Mouse (Mus musculus) MEL (cell line): ENCODE results near the gene 6330403K07Rik. TPM values are rescaled to one million over a fixed set of nuclear protein-coding genes. Genes with fewer than 3 reads are reported as not detected.
A peak's percentile ranks its signal among the peaks of the same experiment; 100 is the strongest.

Source experiments
- DNase-seq: peaks from one replicate; pipeline ENCODE4 v3.0.0; 2011; ENCODE audit warnings: low read depth, low spot score
- H3K27ac ChIP-seq: 2 replicates; pipeline ENCODE4 v1.5.1; 2012; ENCODE audit warnings: low read depth, mild to moderate bottlenecking, control low read depth, low read length, moderate library complexity; ENCODE audit not compliant: control insufficient read depth
- H3K27me3 ChIP-seq, 2 experiments: fragments of 150-350 bp in 1 of 2; sonication (generic) in 1 of 2; 2 replicates each; pipeline ENCODE4 v1.6.1; 2012; ENCODE audit warnings: low read length in 2 of 2, mild to moderate bottlenecking in 2 of 2, improper control_type of control experiment in 1 of 2, moderate library complexity in 1 of 2; ENCODE audit not compliant: insufficient read depth in 2 of 2, control insufficient read depth in 1 of 2
- H3K36me3 ChIP-seq, 2 experiments: 2 replicates each; pipeline ENCODE4 v1.6.1; 2012 to 2014; ENCODE audit warnings: low read length in 2 of 2, improper control_type of control experiment in 1 of 2, inconsistent platforms in 1 of 2, mild to moderate bottlenecking in 1 of 2; ENCODE audit not compliant: insufficient read depth in 2 of 2, control insufficient read depth in 1 of 2
- H3K4me1 ChIP-seq, 2 experiments: fragments of 150-350 bp in 1 of 2; sonication (generic) in 1 of 2; 2 replicates each; pipeline ENCODE4 v1.6.1; 2012; ENCODE audit warnings: low read length in 2 of 2, improper control_type of control experiment in 1 of 2, mild to moderate bottlenecking in 1 of 2; ENCODE audit not compliant: insufficient read depth in 2 of 2, control insufficient read depth in 1 of 2
- H3K4me3 ChIP-seq, 2 experiments: fragments of 150-350 bp in 1 of 2; sonication (generic) in 1 of 2; 2 replicates each; pipeline ENCODE4 v1.5.1; 2012; ENCODE audit warnings: low read depth in 2 of 2, low read length in 2 of 2, mild to moderate bottlenecking in 2 of 2, moderate library complexity in 2 of 2, control low read depth in 1 of 2, improper control_type of control experiment in 1 of 2; ENCODE audit not compliant: control insufficient read depth in 1 of 2, insufficient read depth in 1 of 2
- H3K79me2 ChIP-seq: 2 replicates; pipeline ENCODE4 v1.6.1; 2012; ENCODE audit warnings: mild to moderate bottlenecking, low read length, moderate library complexity; ENCODE audit not compliant: control insufficient read depth, poor library complexity, insufficient read depth
- H3K9ac ChIP-seq: 2 replicates; pipeline ENCODE4 v1.6.1; 2012; ENCODE audit warnings: low read depth, mild to moderate bottlenecking, control low read depth, low read length, moderate library complexity; ENCODE audit not compliant: control insufficient read depth, poor library complexity, severe bottlenecking
- H3K9me3 ChIP-seq: fragments of 150-350 bp; sonication (generic); replicated peaks from 2 replicates; pipeline ENCODE4 v1.6.1; 2012; ENCODE audit warnings: mild to moderate bottlenecking, low read length, improper control_type of control experiment, moderate library complexity; ENCODE audit not compliant: insufficient read depth
- CHD1 ChIP-seq: IDR thresholded peaks from 2 replicates; pipeline ENCODE4 v1.6.1; 2012; ENCODE audit warnings: low read depth, mild to moderate bottlenecking, inconsistent platforms, low read length, improper control_type of control experiment
- CHD2 ChIP-seq: IDR thresholded peaks from 2 replicates; pipeline ENCODE4 v1.6.1; 2011; ENCODE audit warnings: low read length, improper control_type of control experiment
- CTCF ChIP-seq, 3 experiments: IDR thresholded peaks in 2 of 3; conservative IDR thresholded peaks in 1 of 3; 2 replicates each; pipeline ENCODE4 v1.5.1; 2011 to 2012; ENCODE audit warnings: low read length in 3 of 3, low read depth in 2 of 3, mild to moderate bottlenecking in 2 of 3, improper control_type of control experiment in 1 of 3, inconsistent platforms in 1 of 3, mixed read lengths in 1 of 3, moderate library complexity in 1 of 3; ENCODE audit not compliant: control insufficient read depth in 1 of 3, insufficient read depth in 1 of 3, poor library complexity in 1 of 3, severe bottlenecking in 1 of 3
- ELF1 ChIP-seq: IDR thresholded peaks from 2 replicates; pipeline ENCODE4 v1.6.1; 2014; ENCODE audit warnings: low read depth, mild to moderate bottlenecking, inconsistent platforms, low read length, improper control_type of control experiment, moderate library complexity
- EP300 ChIP-seq, 2 experiments: IDR thresholded peaks; 2 replicates each; pipeline ENCODE4 v1.6.1; 2011; ENCODE audit warnings: improper control_type of control experiment in 2 of 2, low read length in 2 of 2, low read depth in 1 of 2, mild to moderate bottlenecking in 1 of 2
- HCFC1 ChIP-seq: IDR thresholded peaks from 2 replicates; pipeline ENCODE4 v1.6.1; 2012; ENCODE audit warnings: low read depth, mild to moderate bottlenecking, inconsistent platforms, low read length, improper control_type of control experiment, moderate library complexity
- MAX ChIP-seq: IDR thresholded peaks from 2 replicates; pipeline ENCODE4 v1.6.1; 2011; ENCODE audit warnings: low read length, improper control_type of control experiment
- MAZ ChIP-seq: IDR thresholded peaks from 2 replicates; pipeline ENCODE4 v1.6.1; 2012; ENCODE audit warnings: low read depth, mild to moderate bottlenecking, inconsistent platforms, low read length, improper control_type of control experiment
- MXI1 ChIP-seq: IDR thresholded peaks from 2 replicates; pipeline ENCODE4 v1.6.1; 2011; ENCODE audit warnings: mild to moderate bottlenecking, low read depth, low read length, improper control_type of control experiment
- MYB ChIP-seq: IDR thresholded peaks from 2 replicates; pipeline ENCODE4 v1.6.1; 2011; ENCODE audit warnings: mild to moderate bottlenecking, low read depth, low read length, improper control_type of control experiment
- MYC ChIP-seq: IDR thresholded peaks from 2 replicates; pipeline ENCODE4 v1.6.1; 2011; ENCODE audit warnings: low read depth, mild to moderate bottlenecking, low read length, improper control_type of control experiment, moderate library complexity
- NRF1 ChIP-seq: IDR thresholded peaks from 2 replicates; pipeline ENCODE4 v1.6.1; 2014; ENCODE audit warnings: low read depth, mild to moderate bottlenecking, inconsistent platforms, low read length, improper control_type of control experiment, moderate library complexity; ENCODE audit not compliant: poor library complexity, insufficient read depth, severe bottlenecking
- POLR2A ChIP-seq, 2 experiments: IDR thresholded peaks; 2 replicates each; pipeline ENCODE4 v1.6.1; 2011 to 2012; ENCODE audit warnings: low read length in 2 of 2, mild to moderate bottlenecking in 2 of 2, control low read depth in 1 of 2, improper control_type of control experiment in 1 of 2, low read depth in 1 of 2, moderate library complexity in 1 of 2; ENCODE audit not compliant: control insufficient read depth in 1 of 2, insufficient read depth in 1 of 2, poor library complexity in 1 of 2
- SMC3 ChIP-seq: IDR thresholded peaks from 2 replicates; pipeline ENCODE4 v1.6.1; 2011; ENCODE audit warnings: low read depth, low read length, improper control_type of control experiment
- TBP ChIP-seq: IDR thresholded peaks from 2 replicates; pipeline ENCODE4 v1.8.0; 2011; ENCODE audit warnings: low read depth, low read length, improper control_type of control experiment
- USF1 ChIP-seq: IDR thresholded peaks from 2 replicates; pipeline ENCODE4 v1.6.1; 2014; ENCODE audit warnings: low read depth, mild to moderate bottlenecking, inconsistent platforms, low read length, improper control_type of control experiment, moderate library complexity
- USF2 ChIP-seq, 2 experiments: IDR thresholded peaks; 2 replicates each; pipeline ENCODE4 v1.6.1; 2011 to 2012; ENCODE audit warnings: improper control_type of control experiment in 2 of 2, low read length in 2 of 2, borderline replicate concordance in 1 of 2, inconsistent platforms in 1 of 2, low read depth in 1 of 2, mild to moderate bottlenecking in 1 of 2; ENCODE audit not compliant: insufficient read depth in 1 of 2
- ZC3H11A ChIP-seq: IDR thresholded peaks from 2 replicates; pipeline ENCODE4 v1.6.1; 2012; ENCODE audit warnings: low read depth, mild to moderate bottlenecking, inconsistent platforms, low read length, improper control_type of control experiment
- ZKSCAN1 ChIP-seq: IDR thresholded peaks from 2 replicates; pipeline ENCODE4 v1.6.1; 2012; ENCODE audit warnings: low read depth, mild to moderate bottlenecking, inconsistent platforms, low read length, improper control_type of control experiment, moderate library complexity
- polyA plus RNA-seq, 2 experiments: library from polyadenylated mRNA; stranded (reverse) in 1 of 2; unstranded in 1 of 2; fragments of >175 nt in 1 of 2; fragments of >200 nt in 1 of 2; gene quantifications; 2 replicates each; pipeline versions ENCODE4 v1.2.1 to v1.2.4; 2012; ENCODE audit warnings: low replicate concordance in 2 of 2, low read depth in 1 of 2; ENCODE audit not compliant: insufficient read length in 2 of 2, insufficient read depth in 1 of 2, missing spikeins in 1 of 2
- total RNA-seq: library from RNA; depleted of rRNA; stranded (reverse); fragments of 300-350 nt; gene quantifications from 2 replicates; pipeline ENCODE4 v1.2.3, GENCODE M21; 2012

Gene 6330403K07Rik
- total and polyA plus RNA-seq, 3 experiments: 0.15 to 0.82 TPM; not detected in 1

DNA sequence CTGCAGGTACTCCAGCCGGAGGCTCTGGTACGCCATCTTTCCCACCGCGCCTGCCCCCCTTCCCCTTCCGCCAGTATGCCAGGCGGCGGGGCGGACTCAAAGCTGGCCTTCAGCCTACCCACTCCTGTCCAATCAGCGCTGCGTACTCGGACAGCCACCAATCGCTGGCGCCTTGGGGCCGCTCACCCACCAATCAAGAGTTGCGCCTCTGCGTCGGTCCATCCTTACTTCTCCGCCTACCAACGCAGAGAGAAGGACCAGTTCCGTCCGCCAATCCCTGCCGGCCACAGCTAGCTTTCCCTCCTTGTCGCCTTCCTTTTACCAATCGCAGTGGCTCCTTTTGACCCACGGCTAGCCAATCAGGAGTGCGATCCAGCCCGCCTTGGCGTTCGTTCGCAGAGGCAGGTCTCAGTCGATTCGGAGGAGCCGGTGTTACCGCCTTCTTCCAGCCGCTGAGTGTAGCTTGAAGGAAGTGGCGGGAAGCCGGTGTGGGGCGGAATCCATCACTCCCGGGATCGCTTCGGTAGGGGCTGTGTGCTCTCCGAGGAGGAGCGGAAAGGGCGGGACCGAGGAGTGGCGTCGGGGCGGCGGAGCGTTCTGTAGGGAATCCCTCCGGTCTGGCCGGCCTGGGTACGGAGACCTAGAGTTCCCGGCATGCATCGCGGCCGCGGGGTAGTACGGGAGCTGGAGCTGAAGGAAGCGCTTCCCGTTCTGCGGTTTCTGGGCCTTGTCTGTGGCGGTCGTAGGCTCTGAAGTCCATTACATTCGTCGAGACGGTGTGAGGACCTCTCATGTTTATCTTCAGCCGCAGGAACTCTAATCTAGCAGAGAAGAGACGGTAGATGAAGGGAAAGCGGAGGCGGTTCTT is 13.9 kb downstream of the 6330403K07Rik start, which contains the start of the genes Mis12 and Derl2 (continued):
- peak; percentile 67 for TF ChIP-seq TBP
- TF ChIP-seq CHD1: no peak
- TF ChIP-seq SMC3: no peak
- peak; percentile 0 to 95; a peak in 3 of 4 replicates for TF ChIP-seq POLR2A (IDR thresholded peaks at IDR 0.05; ENCODE audit: control insufficient read depth in 1 of 2, insufficient read depth in 1 of 2, low read depth in 1 of 2, low read length in 2 of 2, poor library complexity in 1 of 2)
- no peak for TF ChIP-seq MYB
- no peak for TF ChIP-seq ZC3H11A
- peak; percentile 64 for TF ChIP-seq NRF1
- TF ChIP-seq USF1: no peak
- TF ChIP-seq CHD2: peak; percentile 94
- TF ChIP-seq MAZ: 0 out of 2 replicates have a peak, but pooled peaks have one; percentile 48
- no peak for TF ChIP-seq CTCF (IDR thresholded peaks at IDR 0.05 in 2 of 3, conservative IDR thresholded peaks at IDR 0.05 in 1 of 3; ENCODE audit: control insufficient read depth in 1 of 3, insufficient read depth in 1 of 3, low read depth in 2 of 3, low read length in 3 of 3, poor library complexity in 1 of 3, severe bottlenecking in 1 of 3)
- peak in 1 of 2 experiments; percentile 56; a peak in 2 of 4 replicates for TF ChIP-seq EP300 (IDR thresholded peaks at IDR 0.05; ENCODE audit: low read depth in 1 of 2, low read length in 2 of 2)
- peak; percentile 55 for TF ChIP-seq MAX
- peak; percentile 91 for TF ChIP-seq HCFC1
- peak; percentile 96 for TF ChIP-seq ELF1

DNA sequence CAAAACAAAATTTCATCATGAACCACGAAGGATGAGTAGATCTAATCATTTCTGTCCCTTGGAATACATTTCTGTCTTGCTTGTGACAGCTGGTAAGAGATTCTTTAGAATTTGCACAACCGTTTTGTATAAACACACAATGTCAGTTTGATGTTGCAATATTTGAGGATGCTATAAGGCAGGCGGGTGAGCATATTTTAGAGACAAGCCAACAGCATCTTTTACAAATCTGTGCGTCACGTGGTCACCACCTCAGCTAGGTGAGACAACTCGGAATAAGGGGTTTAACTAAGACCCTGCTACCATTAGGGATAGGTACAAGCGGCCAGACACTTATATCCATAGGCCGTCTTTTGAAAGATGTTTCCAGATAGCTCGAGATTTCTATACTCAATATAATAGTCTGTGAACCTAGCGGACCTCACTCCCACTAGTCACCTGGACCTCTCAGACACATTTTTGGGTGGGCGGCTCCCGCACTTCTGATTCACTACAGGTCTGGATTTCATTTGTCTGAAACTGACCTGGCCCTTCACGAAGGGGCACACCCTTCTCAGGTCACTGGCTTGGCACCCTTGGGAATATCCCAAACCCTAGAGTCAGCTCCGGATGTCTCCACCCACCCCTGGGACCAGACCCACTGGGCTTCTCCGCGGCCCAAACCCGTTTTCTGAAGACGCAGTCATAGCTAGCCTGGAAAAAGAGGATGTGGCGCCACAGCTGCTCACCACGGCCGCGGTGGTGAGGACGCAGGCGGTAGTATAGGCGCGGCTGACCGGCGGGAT is 14.7 kb downstream of the 6330403K07Rik start:
- Histone ChIP-seq H3K4me1 (peaks cover 0 to 18% of the 10 kb centered on the region in 2 experiments; a peak in 3 of 4 replicates), H3K27ac (peak overlapping the region; percentile 48), H3K79me2 (peaks cover 58% of the 10 kb centered on the region), H3K36me3 (peaks cover 9 to 29% of the 10 kb centered on the region in 2 experiments), H3K9ac (peak overlapping the region; percentile 86), H3K27me3 (no peaks in the 10 kb centered on the region), H3K9me3 (no peaks in the 10 kb centered on the region), H3K4me3 (peak overlapping the region; percentile 80 to 84)
- TF ChIP-seq USF1: peak; percentile 84
- TF ChIP-seq ZKSCAN1: no peak
- no peak; the same call in 1 of the 2 replicates for TF ChIP-seq MAZ
- peak; percentile 59 for TF ChIP-seq MYC
- TF ChIP-seq MXI1: peak; percentile 1; the same call in 1 of the 2 replicates
- peak in 1 of 2 experiments; percentile 32; a peak in 1 of 4 replicates for TF ChIP-seq USF2 (IDR thresholded peaks at IDR 0.05; ENCODE audit: borderline replicate concordance in 1 of 2, insufficient read depth in 1 of 2, low read depth in 1 of 2, low read length in 2 of 2)
- peak in 1 of 2 experiments; percentile 77; a peak in 2 of 4 replicates for TF ChIP-seq POLR2A (IDR thresholded peaks at IDR 0.05; ENCODE audit: control insufficient read depth in 1 of 2, insufficient read depth in 1 of 2, low read depth in 1 of 2, low read length in 2 of 2, poor library complexity in 1 of 2)
- DNase-seq: no peak
